Mouse (Mus musculus) myocyte (in vitro differentiated cells): Measurements from ENCODE around the gene Rnf126.

Experiments
- E2F4 ChIP-seq: IDR thresholded peaks from one replicate; pipeline ENCODE4 v1.6.1; 2011; ENCODE audit warnings: mild to moderate bottlenecking, control low read depth, moderate library complexity; ENCODE audit not compliant: insufficient read depth
- MAX ChIP-seq: IDR thresholded peaks from one replicate; pipeline ENCODE4 v1.6.1; 2011; ENCODE audit warnings: low read depth, mild to moderate bottlenecking, control low read depth
- MYOD1 ChIP-seq, 3 experiments: IDR thresholded peaks; one replicate each; pipeline ENCODE4 v1.6.1; 2011; ENCODE audit warnings: control low read depth in 2 of 3, low read depth in 2 of 3, mild to moderate bottlenecking in 2 of 3, moderate library complexity in 1 of 3; ENCODE audit not compliant: insufficient read length in 2 of 3, control insufficient read depth in 1 of 3
- MYOG ChIP-seq, 3 experiments: IDR thresholded peaks; one replicate each; pipeline ENCODE4 v1.6.1; 2011; ENCODE audit warnings: control low read depth in 2 of 3, low read depth in 2 of 3, mild to moderate bottlenecking in 2 of 3; ENCODE audit not compliant: insufficient read length in 2 of 3, control insufficient read depth in 1 of 3, insufficient read depth in 1 of 3
- POLR2A ChIP-seq: IDR thresholded peaks from one replicate; pipeline ENCODE4 v1.6.1; 2011; ENCODE audit warnings: low read depth, mild to moderate bottlenecking, control low read depth, moderate library complexity; ENCODE audit not compliant: insufficient read length
- USF1 ChIP-seq: IDR thresholded peaks from one replicate; pipeline ENCODE4 v1.6.1; 2011; ENCODE audit warnings: low read depth, mild to moderate bottlenecking, control low read depth, moderate library complexity

- peak in 1 of 3 experiments; percentile 51 for TF ChIP-seq MYOD1 (IDR thresholded peaks at IDR 0.05; ENCODE audit: control insufficient read depth in 1 of 3, insufficient read length in 2 of 3, low read depth in 2 of 3)
- no peak for TF ChIP-seq USF1
- TF ChIP-seq MYOG (IDR thresholded peaks at IDR 0.05; ENCODE audit: control insufficient read depth in 1 of 3, insufficient read depth in 1 of 3, insufficient read length in 2 of 3, low read depth in 2 of 3) = peak in 2 of 3 experiments; percentile 46 to 52
- no peak for TF ChIP-seq MAX
- TF ChIP-seq POLR2A = peak; percentile 94
- peak; percentile 10 for TF ChIP-seq E2F4
Observed at GRCm38 (mm10) chr10:79766508-79767325, at the start of gene Rnf126.
